Comparison of ENCODE assay signal across 8 mouse cellular contexts in genomic region chr2:22338269-22338857, GRCm38 (mm10).
DNase-seq lines count a peak whose midpoint lies in the region; ATAC-seq and TF ChIP-seq lines count a peak whose summit lies in the region.

No protein-coding gene starts in this region.

- H3K9ac ChIP-seq in forebrain, embryonic 14.5 days (ENCODE audit: low read length) = peak overlapping the region; percentile 54
- H3K9ac ChIP-seq in hindbrain, postnatal 0 days (replicated peaks; ENCODE audit: low read length) = peak overlapping the region; percentile 63
- H3K9ac ChIP-seq in liver, embryonic 13.5 days = no peak overlapping the region

- TF ChIP-seq CTCF in cerebellum, adult 2 months (IDR thresholded peaks at IDR 0.05; ENCODE audit: borderline replicate concordance, insufficient read depth, low read depth, low read length) = no peak
- peak; percentile 44 for TF ChIP-seq CTCF in hindbrain, postnatal 0 days (IDR thresholded peaks at IDR 0.05; ENCODE audit: low read depth)
- TF ChIP-seq CTCF in small intestine, adult 2 months (IDR thresholded peaks at IDR 0.05; ENCODE audit: extremely low read depth, insufficient read length, insufficient replicate concordance, low read depth, low read length) = no peak

- no peaks in the 10 kb centered on the region for H3K9me3 ChIP-seq in forebrain, embryonic 14.5 days (replicated peaks; ENCODE audit: control insufficient read depth, low read length)
- no peaks in the 10 kb centered on the region for H3K9me3 ChIP-seq in hindbrain, postnatal 0 days (ENCODE audit: low read length)
- no peaks in the 10 kb centered on the region for H3K9me3 ChIP-seq in liver, embryonic 13.5 days (replicated peaks)

- H3K4me1 ChIP-seq in cerebellum, adult 2 months (ENCODE audit: control insufficient read depth, insufficient read depth, low read length) = no peaks in the 10 kb centered on the region
- no peaks in the 10 kb centered on the region for H3K4me1 ChIP-seq in forebrain, embryonic 14.5 days (ENCODE audit: control insufficient read depth, insufficient read depth, low read length)
- H3K4me1 ChIP-seq in hindbrain, postnatal 0 days (ENCODE audit: insufficient read depth, low read length) = no peaks in the 10 kb centered on the region
- H3K4me1 ChIP-seq in liver, embryonic 13.5 days (replicated peaks) = no peaks in the 10 kb centered on the region
- peaks cover 2% of the 10 kb centered on the region; the same call in 1 of the 2 replicates for H3K4me1 ChIP-seq in small intestine, adult 2 months (ENCODE audit: control insufficient read depth, insufficient read depth, insufficient read length, low read length)

- H3K27ac ChIP-seq in cerebellum, adult 2 months (ENCODE audit: insufficient read depth, low read length) = no peak overlapping the region
- H3K27ac ChIP-seq in forebrain, embryonic 14.5 days (ENCODE audit: low read depth, low read length) = no peak overlapping the region
- peak overlapping the region; percentile 73 for H3K27ac ChIP-seq in hindbrain, postnatal 0 days
- H3K27ac ChIP-seq in liver, embryonic 13.5 days = no peak overlapping the region
- H3K27ac ChIP-seq in small intestine, adult 2 months (ENCODE audit: insufficient read depth, low read depth, low read length) = no peak overlapping the region

- peak overlapping the region; percentile 39 for H3K4me3 ChIP-seq in cerebellum, adult 2 months (replicated peaks; ENCODE audit: insufficient read depth, low read depth, low read length)
- peak overlapping the region; percentile 35 for H3K4me3 ChIP-seq in forebrain, embryonic 14.5 days (ENCODE audit: low read depth, low read length)
- H3K4me3 ChIP-seq in hindbrain, postnatal 0 days (ENCODE audit: low read length) = peak overlapping the region; percentile 49
- peak overlapping the region; percentile 25 for H3K4me3 ChIP-seq in liver, embryonic 13.5 days (replicated peaks)
- peak overlapping the region; percentile 8 for H3K4me3 ChIP-seq in small intestine, adult 2 months (ENCODE audit: low read depth, low read length)

- no peak for TF ChIP-seq POLR2A in cerebellum, adult 2 months (IDR thresholded peaks at IDR 0.05; ENCODE audit: borderline replicate concordance, insufficient read depth, low read length)
- no peak for TF ChIP-seq POLR2A in small intestine, adult 2 months (IDR thresholded peaks at IDR 0.05; ENCODE audit: low read depth, low read length)

- peak overlapping the region; percentile 81 for H3K4me2 ChIP-seq in forebrain, embryonic 14.5 days (ENCODE audit: low read length)
- peak overlapping the region; percentile 74 for H3K4me2 ChIP-seq in hindbrain, postnatal 0 days (ENCODE audit: low read depth, low read length)
- H3K4me2 ChIP-seq in liver, embryonic 13.5 days = peak overlapping the region; percentile 34

- no peaks in the 10 kb centered on the region for H3K36me3 ChIP-seq in forebrain, embryonic 14.5 days (ENCODE audit: control insufficient read depth, insufficient read depth, low read length)
- no peaks in the 10 kb centered on the region for H3K36me3 ChIP-seq in hindbrain, postnatal 0 days (ENCODE audit: insufficient read depth, low read length)
- H3K36me3 ChIP-seq in liver, embryonic 13.5 days = no peaks in the 10 kb centered on the region
- no peaks in the 10 kb centered on the region for H3K36me3 ChIP-seq in small intestine, adult 2 months (ENCODE audit: control insufficient read depth, insufficient read depth, low read length)

- no peaks in the 10 kb centered on the region for H3K27me3 ChIP-seq in cerebellum, adult 2 months (ENCODE audit: control insufficient read depth, insufficient read depth, low read length)
- H3K27me3 ChIP-seq in forebrain, embryonic 14.5 days (replicated peaks; ENCODE audit: control insufficient read depth, insufficient read depth, low read length) = no peaks in the 10 kb centered on the region
- H3K27me3 ChIP-seq in hindbrain, postnatal 0 days (ENCODE audit: insufficient read depth, low read length) = no peaks in the 10 kb centered on the region
- peaks cover 4% of the 10 kb centered on the region; the same call in 1 of the 2 replicates for H3K27me3 ChIP-seq in liver, embryonic 13.5 days
- no peaks in the 10 kb centered on the region for H3K27me3 ChIP-seq in small intestine, adult 2 months (ENCODE audit: control insufficient read depth, insufficient read depth, low read length)

- ATAC-seq in forebrain, embryonic 14.5 days = peak; percentile 89
- ATAC-seq in hindbrain, postnatal 0 days = peak; percentile 97
- peak; percentile 43; the same call in 1 of the 2 replicates for ATAC-seq in liver, embryonic 13.5 days (ENCODE audit: low read depth)
- no peak for ATAC-seq in erythroblast, adult 5-6 weeks (replicated peaks; ENCODE audit: low FRiP score, poor library complexity, severe bottlenecking)

- peak; percentile 1 to 2 for DNase-seq in left cerebral cortex, adult 18-20 months (ENCODE audit: low spot score in 2 of 2)
- DNase-seq in left cerebral cortex, adult 11 months (ENCODE audit: low spot score) = no peak
- peak; percentile 7 to 12 for DNase-seq in cerebellum, adult 2 months
- peak; percentile 74 for DNase-seq in forebrain, embryonic 14.5 days (ENCODE audit: low spot score)
- peak; percentile 79 for DNase-seq in hindbrain, postnatal 0 days (ENCODE audit: low spot score)
- no peak for DNase-seq in liver, embryonic 13.5 days

- WGBS in cerebellum, adult 2 months = 2% methylated on average over 26 of the region's 32 CpGs
- under 1% methylated on average over 26 of the region's 32 CpGs for WGBS in forebrain, embryonic 14.5 days
- WGBS in hindbrain, postnatal 0 days = 3% methylated on average over 27 of the region's 32 CpGs
- WGBS in liver, embryonic 13.5 days (ENCODE audit: insufficient replicate concordance) = 26% methylated on average over 25 of the region's 32 CpGs
- 8% methylated on average over 27 of the region's 32 CpGs for WGBS in small intestine, adult 2 months

Comparison
In these comparisons a context has a peak if more than half of its experiments do, and no peak if none do; other contexts are left out.
1. DNase-seq: peak in left cerebral cortex, adult 18-20 months (2 of 2), cerebellum, adult 2 months (2 of 2), forebrain, embryonic 14.5 days (single experiment) and hindbrain, postnatal 0 days (single experiment); none in left cerebral cortex, adult 11 months (single experiment) and liver, embryonic 13.5 days (single experiment).
2. Peak in every context shown above with its lines, with median percentiles within 50 percentile points of each other: H3K4me3 ChIP-seq and H3K4me2 ChIP-seq.